Mouse (Mus musculus): ENCODE measurements around the gene A630095N17Rik.

DNA sequence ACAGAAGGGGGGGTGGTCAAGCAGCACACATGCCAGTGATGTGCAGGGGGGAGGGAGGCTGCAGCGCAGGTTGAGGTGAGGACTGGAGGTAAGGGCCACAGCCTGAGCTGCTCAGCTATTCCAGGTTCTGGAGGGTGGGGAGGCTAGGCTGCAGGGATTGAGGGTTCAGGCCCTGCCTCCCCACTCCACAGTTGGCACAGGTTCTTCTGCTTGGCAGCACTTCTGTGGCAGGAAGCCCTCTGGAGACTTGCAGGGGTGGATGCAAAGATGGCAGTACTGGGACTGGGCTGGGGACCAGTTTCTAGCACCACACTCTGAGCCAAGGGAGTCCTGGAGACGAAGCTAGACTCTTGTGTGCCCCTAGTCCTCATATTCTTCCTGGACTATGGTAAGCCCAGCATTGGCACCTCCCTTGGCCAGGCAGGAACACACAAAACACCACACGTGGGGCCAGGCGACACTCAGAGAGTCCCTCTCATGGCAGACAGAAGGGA is 50.5 kb downstream of the A630095N17Rik start:
- TF ChIP-seq UBTF (IDR thresholded peaks at IDR 0.05; ENCODE audit: low read depth, low read length): no peak
- TF ChIP-seq CTCF (conservative IDR thresholded peaks at IDR 0.05 in 1 of 2, IDR thresholded peaks at IDR 0.05 in 1 of 2; ENCODE audit: low read depth in 2 of 2, low read length in 2 of 2): no peak
- TF ChIP-seq MXI1 (IDR thresholded peaks at IDR 0.05; ENCODE audit: low read depth, low read length): no peak
- TF ChIP-seq MYC (IDR thresholded peaks at IDR 0.05; ENCODE audit: low read depth, low read length): no peak
- TF ChIP-seq EP300 (IDR thresholded peaks at IDR 0.05; ENCODE audit: low read length): no peak
- TF ChIP-seq TCF12 (IDR thresholded peaks at IDR 0.05; ENCODE audit: low read depth, low read length): no peak
- no peak for TF ChIP-seq CHD2 (IDR thresholded peaks at IDR 0.05; ENCODE audit: low read length)
- no peak for TF ChIP-seq MAX (IDR thresholded peaks at IDR 0.05; ENCODE audit: low read length)
